Mouse (Mus musculus) lung, adult 18-20 months (tissue): ENCODE measurements around the gene Ablim2.

Source experiments
- DNase-seq, 2 experiments: peaks; one replicate each; pipeline ENCODE4 v3.0.0; 2022; ENCODE audit warnings: mixed read lengths in 2 of 2

The Ablim2 gene

GRCm38 (mm10) chr5:35739536-35740278 is 18.0 kb upstream of the Ablim2 start, which contains the start of gene Sh3tc1:
Gene Sh3tc1, minus strand, starts transcription at chr5:35739987.
- DNase-seq = peak; percentile 87 to 91

- no peak for DNase-seq
Measured at GRCm38 (mm10) chr5:35740716-35741115, 17.0 kb upstream of the Ablim2 start.

- DNase-seq = no peak
Measured at GRCm38 (mm10) chr5:35741225-35741820, 16.4 kb upstream of the Ablim2 start.

GRCm38 (mm10) chr5:35743238-35743951 is 14.3 kb upstream of the Ablim2 start:
- peak; percentile 87 to 91 for DNase-seq

GRCm38 (mm10) chr5:35743990-35744722 is 13.5 kb upstream of the Ablim2 start:
- no peak for DNase-seq

- DNase-seq = no peak
Measured at GRCm38 (mm10) chr5:35745406-35745805, 12.3 kb upstream of the Ablim2 start.

GRCm38 (mm10) chr5:35746910-35747309 is 10.8 kb upstream of the Ablim2 start:
- peak; percentile 70 to 75 for DNase-seq

GRCm38 (mm10) chr5:35749416-35749815 is 8.3 kb upstream of the Ablim2 start:
- DNase-seq = no peak

- DNase-seq = no peak
Measured at GRCm38 (mm10) chr5:35750026-35750425, 7.7 kb upstream of the Ablim2 start.

GRCm38 (mm10) chr5:35751016-35751415 is 6.7 kb upstream of the Ablim2 start:
- no peak for DNase-seq

GRCm38 (mm10) chr5:35755131-35755733 is 2.4 kb upstream of the Ablim2 start:
- peak; percentile 65 to 71 for DNase-seq

GRCm38 (mm10) chr5:35756020-35756419 is 1.7 kb upstream of the Ablim2 start:
- no peak for DNase-seq

GRCm38 (mm10) chr5:35756997-35757638 is 562 bp upstream of the Ablim2 start:
- DNase-seq = peak; percentile 38

- DNase-seq = peak in 1 of 2 experiments; percentile 23
Measured at GRCm38 (mm10) chr5:35758081-35759053, 687 bp downstream of the Ablim2 start.

GRCm38 (mm10) chr5:35761323-35761722 is 3.6 kb downstream of the Ablim2 start:
- DNase-seq = no peak

GRCm38 (mm10) chr5:35762388-35762787 is 4.7 kb downstream of the Ablim2 start:
- peak; percentile 35 to 39 for DNase-seq

GRCm38 (mm10) chr5:35762850-35763249 is 5.2 kb downstream of the Ablim2 start:
- DNase-seq = no peak

GRCm38 (mm10) chr5:35765909-35766308 is 8.2 kb downstream of the Ablim2 start:
- peak in 1 of 2 experiments; percentile 14 for DNase-seq

- DNase-seq = no peak
Measured at GRCm38 (mm10) chr5:35768525-35768924, 10.8 kb downstream of the Ablim2 start.

GRCm38 (mm10) chr5:35768997-35769396 is 11.3 kb downstream of the Ablim2 start:
- no peak for DNase-seq

- DNase-seq = no peak
Measured at GRCm38 (mm10) chr5:35770246-35770645, 12.6 kb downstream of the Ablim2 start.
